Mouse (Mus musculus) small intestine, adult 2 months (tissue): ENCODE results near the gene Pick1.

ENCODE experiments used
- CTCF ChIP-seq: fragments of 200-500 bp; IDR thresholded peaks from 2 replicates; pipeline ENCODE4 v1.5.1; 2012; ENCODE audit warnings: low read depth, mild to moderate bottlenecking, control low read depth, inconsistent platforms, low read length, moderate library complexity, mixed read lengths; ENCODE audit not compliant: insufficient replicate concordance, insufficient read length; ENCODE audit errors: extremely low read depth
- POLR2A ChIP-seq: fragments of 200-500 bp; IDR thresholded peaks from 2 replicates; pipeline ENCODE4 v1.6.1; 2012; ENCODE audit warnings: low read depth, mild to moderate bottlenecking, control low read depth, inconsistent platforms, low read length, moderate library complexity

GRCm38 (mm10) chr15:79286141-79286540 lies 57.2 kb downstream of the Pick1 start:
- peak; percentile 3; the same call in 1 of the 2 replicates for TF ChIP-seq CTCF
- TF ChIP-seq POLR2A = no peak
